Mouse (Mus musculus) intestine, embryonic 14.5 days (tissue): Measurements from ENCODE around the gene Sfxn4. TPM values are rescaled to one million over a fixed set of nuclear protein-coding genes. Genes with fewer than 3 reads are reported as not detected.

Experiments
- ATAC-seq: fragments of 200-750 bp; cut with Nextera tagmentation; replicated peaks from 2 replicates; pipeline ENCODE4 v1.8.0; 2017; ENCODE audit warnings: low read depth, moderate number of reproducible peaks, moderate TSS enrichment, moderate library complexity; ENCODE audit not compliant: low FRiP score, low TSS enrichment
- DNase-seq: peaks from one replicate; pipeline ENCODE4 v3.0.0-alpha.2; 2018; ENCODE audit warnings: low spot score
- H3K27ac ChIP-seq: fragments of 300-500 bp; sonication (generic); 2 replicates; pipeline ENCODE4 v1.5.1; 2014; ENCODE audit warnings: low read depth, mild to moderate bottlenecking, control low read depth
- H3K27me3 ChIP-seq: fragments of 300-500 bp; sonication (generic); replicated peaks from 2 replicates; pipeline ENCODE4 v1.6.1; 2014; ENCODE audit warnings: low read length, control low read depth; ENCODE audit not compliant: control insufficient read depth, insufficient read depth
- H3K36me3 ChIP-seq: fragments of 300-500 bp; sonication (generic); 2 replicates; pipeline ENCODE4 v1.6.1; 2014; ENCODE audit warnings: low read length, control low read depth; ENCODE audit not compliant: control insufficient read depth, insufficient read depth
- H3K4me1 ChIP-seq: fragments of 300-500 bp; sonication (generic); replicated peaks from 2 replicates; pipeline ENCODE4 v1.6.1; 2014; ENCODE audit warnings: low read length, control low read depth, mixed read lengths; ENCODE audit not compliant: control insufficient read depth, insufficient read depth
- H3K4me2 ChIP-seq: fragments of 300-500 bp; sonication (generic); 2 replicates; pipeline ENCODE4 v1.6.1; 2014; ENCODE audit warnings: low read length
- H3K4me3 ChIP-seq: fragments of 300-500 bp; sonication (generic); 2 replicates; pipeline ENCODE4 v1.5.1; 2014; ENCODE audit warnings: low read depth, low read length, control low read depth, mixed read lengths
- H3K9ac ChIP-seq: fragments of 300-500 bp; sonication (generic); 2 replicates; pipeline ENCODE4 v1.6.1; 2014; ENCODE audit warnings: mild to moderate bottlenecking, low read length
- H3K9me3 ChIP-seq: fragments of 300-500 bp; sonication (generic); 2 replicates; pipeline ENCODE4 v1.6.1; 2016; ENCODE audit warnings: low read length, control low read depth; ENCODE audit not compliant: control insufficient read depth
- WGBS: fragments of 180-500 bp; shearing (Covaris S2); extraction: QIAGEN DNeasy Blood & Tissue Kit; methylation state at CpG from one replicate; pipeline ENCODE4 v1.1.7; 2014; 5-methylcytosine and 5-hydroxymethylcytosine counted together
- polyA plus RNA-seq: library from polyadenylated mRNA; unstranded; fragments of >200 nt; fragmentation: Nextera tagmentation; extraction: Ambion mirVana; gene quantifications from 2 replicates; pipeline ENCODE4 v1.2.1, GENCODE M21; 2014

Sfxn4 gene
- polyA plus RNA-seq, 1 experiment from 2014 or later, result 5.3 TPM

- peak within 1 kb of the TSS; percentile 98 for H3K4me3 ChIP-seq
- H3K9ac ChIP-seq, result peak within 1 kb of the TSS; percentile 100
- ATAC-seq (peak; percentile 94), DNase-seq (peak; percentile 95)
- under 1% methylated on average over 50 of the region's 57 CpGs for WGBS
- H3K36me3 ChIP-seq, result no peaks in the 10 kb centered on the region
- peak within 1 kb of the TSS; percentile 93 for H3K4me2 ChIP-seq
- H3K27ac ChIP-seq, result peak within 1 kb of the TSS; percentile 99
- no peaks in the 10 kb centered on the region for H3K9me3 ChIP-seq
- peaks cover 12% of the 10 kb centered on the region; the same call in 1 of the 2 replicates for H3K4me1 ChIP-seq
- H3K27me3 ChIP-seq, result no peaks in the 10 kb centered on the region
These were observed 70.6 kb downstream of the Sfxn4 start, which contains the start of gene Eif3a for GRCm38 (mm10) chr19:60790551-60791161. Eif3a (minus strand) TSS chr19:60790658.

- Histone ChIP-seq H3K4me3 (peak overlapping the region; percentile 98), H3K4me1 (peaks cover 12% of the 10 kb centered on the region; the same call in 1 of the 2 replicates), H3K36me3 (no peaks in the 10 kb centered on the region), H3K27ac (peak overlapping the region; percentile 99), H3K9ac (peak overlapping the region; percentile 100), H3K4me2 (peak overlapping the region; percentile 93), H3K9me3 (no peaks in the 10 kb centered on the region), H3K27me3 (no peaks in the 10 kb centered on the region)
- peak; percentile 59 for ATAC-seq
- DNase-seq, result peak; percentile 86
- under 1% methylated on average over 57 of the region's 60 CpGs for WGBS
These were observed 71.3 kb downstream of the Sfxn4 start for GRCm38 (mm10) chr19:60789919-60790506.

GRCm38 (mm10) chr19:60789452-60789851 lies 71.8 kb downstream of the Sfxn4 start:
- Histone ChIP-seq H3K27me3 (no peaks in the 10 kb centered on the region), H3K9me3 (no peaks in the 10 kb centered on the region), H3K4me2 (peak overlapping the region; percentile 93), H3K36me3 (no peaks in the 10 kb centered on the region), H3K4me3 (peak overlapping the region; percentile 98), H3K9ac (peak overlapping the region; percentile 100), H3K4me1 (peaks cover 12% of the 10 kb centered on the region; the same call in 1 of the 2 replicates), H3K27ac (peak overlapping the region; percentile 99)
- ATAC-seq (no peak), DNase-seq (no peak)
- under 1% methylated on average over 7 of the region's 7 CpGs for WGBS

- 40% methylated on average over 6 of the region's 6 CpGs for WGBS
These were observed 72.9 kb downstream of the Sfxn4 start for GRCm38 (mm10) chr19:60788214-60788960.

GRCm38 (mm10) chr19:60787465-60788150 lies 73.7 kb downstream of the Sfxn4 start:
- Histone ChIP-seq H3K4me3 (peak overlapping the region; percentile 98), H3K9ac (peak overlapping the region; percentile 20; the same call in 1 of the 2 replicates)

More at GRCm38 (mm10) chr19:60788214-60788960, 72.9 kb downstream of the Sfxn4 start:
- Histone ChIP-seq H3K9me3 (no peaks in the 10 kb centered on the region), H3K27me3 (no peaks in the 10 kb centered on the region), H3K4me2 (peak overlapping the region; percentile 93), H3K4me1 (peaks cover 12% of the 10 kb centered on the region; the same call in 1 of the 2 replicates), H3K36me3 (no peaks in the 10 kb centered on the region), H3K9ac (peak overlapping the region; percentile 100), H3K27ac (no peak overlapping the region), H3K4me3 (peak overlapping the region; percentile 98)
- no peak for ATAC-seq
- DNase-seq, result no peak

More at GRCm38 (mm10) chr19:60787465-60788150, 73.7 kb downstream of the Sfxn4 start:
- no peaks in the 10 kb centered on the region for H3K9me3 ChIP-seq
- H3K27me3 ChIP-seq, result no peaks in the 10 kb centered on the region
- peak overlapping the region; percentile 93 for H3K4me2 ChIP-seq
- 41% methylated on average over 2 of the region's 2 CpGs for WGBS
- no peak for DNase-seq
- no peak for ATAC-seq
- H3K36me3 ChIP-seq, result no peaks in the 10 kb centered on the region
- H3K4me1 ChIP-seq, result peaks cover 12% of the 10 kb centered on the region; the same call in 1 of the 2 replicates
- H3K27ac ChIP-seq, result no peak overlapping the region

Other genes with a start within 250 kb of the Sfxn4 start
- gene Nanos1, start 105.5 kb downstream of the Sfxn4 start, polyA plus RNA-seq, result 1.2 and 1.5 TPM in 2 replicates
- gene Eif3a, start 70.8 kb downstream of the Sfxn4 start, polyA plus RNA-seq, result 168 and 181 TPM in 2 replicates
- gene Fam45a, start 49.9 kb downstream of the Sfxn4 start, polyA plus RNA-seq, result 29.8 and 30.1 TPM in 2 replicates
- 136 and 138 TPM in 2 replicates for gene Prdx3, start 13.1 kb upstream of the Sfxn4 start, polyA plus RNA-seq
- gene Grk5, start 28.3 kb upstream of the Sfxn4 start, polyA plus RNA-seq, result 2.1 and 3.2 TPM in 2 replicates